Mouse (Mus musculus) MEL (cell line): ENCODE measurements around the gene Sik3.

Experiments
- CTCF ChIP-seq, 3 experiments: IDR thresholded peaks in 2 of 3; conservative IDR thresholded peaks in 1 of 3; 2 replicates each; pipeline ENCODE4 v1.5.1; 2011 to 2012; ENCODE audit warnings: low read length in 3 of 3, low read depth in 2 of 3, mild to moderate bottlenecking in 2 of 3, improper control_type of control experiment in 1 of 3, inconsistent platforms in 1 of 3, mixed read lengths in 1 of 3, moderate library complexity in 1 of 3; ENCODE audit not compliant: control insufficient read depth in 1 of 3, insufficient read depth in 1 of 3, poor library complexity in 1 of 3, severe bottlenecking in 1 of 3
- MAX ChIP-seq: IDR thresholded peaks from 2 replicates; pipeline ENCODE4 v1.6.1; 2011; ENCODE audit warnings: low read length, improper control_type of control experiment
- POLR2A ChIP-seq, 2 experiments: IDR thresholded peaks; 2 replicates each; pipeline ENCODE4 v1.6.1; 2011 to 2012; ENCODE audit warnings: low read length in 2 of 2, mild to moderate bottlenecking in 2 of 2, control low read depth in 1 of 2, improper control_type of control experiment in 1 of 2, low read depth in 1 of 2, moderate library complexity in 1 of 2; ENCODE audit not compliant: control insufficient read depth in 1 of 2, insufficient read depth in 1 of 2, poor library complexity in 1 of 2
- TAL1 ChIP-seq: IDR thresholded peaks from 2 replicates; pipeline ENCODE4 v1.6.1; 2012; ENCODE audit warnings: mild to moderate bottlenecking, inconsistent platforms, low read length, moderate library complexity, mixed read lengths

DNA sequence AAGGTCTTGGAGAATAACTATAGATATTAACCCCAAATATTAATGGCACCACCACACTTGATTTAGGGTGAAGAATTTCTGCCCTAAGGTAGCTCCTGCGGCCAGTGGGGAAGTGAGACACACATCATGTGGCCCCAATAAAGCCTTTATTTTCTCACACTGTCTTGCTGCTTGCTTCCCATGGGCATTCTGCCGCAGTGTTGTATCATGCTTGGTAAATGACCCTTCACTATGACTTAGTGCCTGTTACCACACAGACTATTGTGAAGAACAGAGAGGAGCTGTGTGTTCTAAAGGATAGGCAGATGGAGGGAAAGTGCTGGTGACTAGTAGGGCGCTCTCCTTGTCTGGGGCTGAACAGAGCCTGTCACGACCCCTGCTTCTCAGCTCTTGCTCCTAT lies 54.1 kb downstream of the Sik3 start:
- TF ChIP-seq TAL1, result no peak
- TF ChIP-seq MAX, result no peak
- no peak for TF ChIP-seq CTCF (IDR thresholded peaks at IDR 0.05 in 2 of 3, conservative IDR thresholded peaks at IDR 0.05 in 1 of 3; ENCODE audit: control insufficient read depth in 1 of 3, insufficient read depth in 1 of 3, low read depth in 2 of 3, low read length in 3 of 3, poor library complexity in 1 of 3, severe bottlenecking in 1 of 3)
- no peak for TF ChIP-seq POLR2A (IDR thresholded peaks at IDR 0.05; ENCODE audit: control insufficient read depth in 1 of 2, insufficient read depth in 1 of 2, low read depth in 1 of 2, low read length in 2 of 2, poor library complexity in 1 of 2)
